Mouse (Mus musculus) granulocyte monocyte progenitor cell, adult 5-6 weeks (primary cell): ENCODE data around the gene Ceacam15. TPM values are rescaled to one million over a fixed set of nuclear protein-coding genes. Genes with fewer than 3 reads are reported as not detected.

Experiments used
- ATAC-seq: replicated peaks from 2 replicates; pipeline ENCODE4 v1.8.0; 2016; ENCODE audit warnings: mild to moderate bottlenecking, moderate TSS enrichment, inconsistent platforms; ENCODE audit not compliant: poor library complexity, severe bottlenecking
- total RNA-seq, 2 experiments: library from RNA; stranded (forward) in 1 of 2; stranded (reverse) in 1 of 2; fragments of 200-712, 200-1000 nt in 1 of 2; fragments of >200 nt in 1 of 2; fragmentation: Nextera tagmentation in 1 of 2; gene quantifications; 2 replicates each; pipeline ENCODE4 v1.2.3; 2014 to 2017

Ceacam15 gene
- total RNA-seq, 2 experiments from 2014 or later: not detected

GRCm38 (mm10) chr7:16631932-16632331, 43.6 kb downstream of the Ceacam15 start:
- no peak for ATAC-seq

DNA sequence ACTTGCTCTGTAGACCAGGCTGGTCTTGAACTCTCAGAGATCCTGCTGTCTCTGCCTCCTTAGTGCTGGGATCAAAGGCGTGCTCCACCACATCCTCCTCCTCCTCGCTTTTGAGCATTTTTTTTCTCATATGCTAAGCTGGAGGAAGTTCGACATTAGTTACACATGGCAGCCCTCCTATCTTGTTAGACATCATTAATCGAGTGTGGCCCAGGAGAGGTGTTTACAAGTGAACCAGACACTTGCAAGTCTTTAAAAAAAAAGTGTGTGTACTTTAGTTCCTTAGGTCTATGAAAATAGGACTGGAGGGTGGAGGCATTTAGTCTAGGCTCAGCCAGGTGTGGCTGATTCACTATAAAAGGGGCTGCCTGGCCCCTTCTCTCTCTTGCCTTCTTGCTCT, 44.5 kb downstream of the Ceacam15 start:
- no peak for ATAC-seq

- peak; percentile 47 for ATAC-seq
These were observed 45.8 kb downstream of the Ceacam15 start for GRCm38 (mm10) chr7:16629598-16630296.

- ATAC-seq: peak; percentile 92
These were observed 47.3 kb downstream of the Ceacam15 start for GRCm38 (mm10) chr7:16628096-16628771.

GRCm38 (mm10) chr7:16623687-16624086, 51.8 kb downstream of the Ceacam15 start:
- ATAC-seq: peak; percentile 42; the same call in 1 of the 2 replicates

GRCm38 (mm10) chr7:16623131-16623530, 52.4 kb downstream of the Ceacam15 start:
- no peak for ATAC-seq

Other genes starting within 250 kb of the Ceacam15 start
- gene Tmem160, start 222.9 kb downstream of the Ceacam15 start, total RNA-seq (2014; fragmentation: Nextera tagmentation): 27.5 and 71.6 TPM in 2 replicates
- gene Tmem160, start 222.9 kb downstream of the Ceacam15 start, total RNA-seq (2017): 17.2 and 26.2 TPM in 2 replicates
- not detected in 2 replicates for gene Npas1, start 198.0 kb downstream of the Ceacam15 start, total RNA-seq (2014; fragmentation: Nextera tagmentation)
- gene Npas1, start 198.0 kb downstream of the Ceacam15 start, total RNA-seq (2017): not detected in 2 replicates
- gene Arhgap35, start 60.7 kb downstream of the Ceacam15 start, total RNA-seq (2014; fragmentation: Nextera tagmentation): 7.6 and 10.9 TPM in 2 replicates
- gene Arhgap35, start 60.7 kb downstream of the Ceacam15 start, total RNA-seq (2017): 6.6 and 7.6 TPM in 2 replicates
- gene Ceacam9, start 46.2 kb upstream of the Ceacam15 start, total RNA-seq (2014; fragmentation: Nextera tagmentation): not detected in 2 replicates
- gene Ceacam9, start 46.2 kb upstream of the Ceacam15 start, total RNA-seq (2017): not detected in 2 replicates
- gene Ap2s1, start 62.7 kb upstream of the Ceacam15 start, total RNA-seq (2014; fragmentation: Nextera tagmentation): 141 and 168 TPM in 2 replicates
- 102 and 128 TPM in 2 replicates for gene Ap2s1, start 62.7 kb upstream of the Ceacam15 start, total RNA-seq (2017)
- gene Slc1a5, start 105.6 kb upstream of the Ceacam15 start, total RNA-seq (2014; fragmentation: Nextera tagmentation): 110 and 118 TPM in 2 replicates
- gene Slc1a5, start 105.6 kb upstream of the Ceacam15 start, total RNA-seq (2017): 46.4 and 47.2 TPM in 2 replicates
- 36.8 and 50.4 TPM in 2 replicates for gene Strn4, start 140.2 kb upstream of the Ceacam15 start, total RNA-seq (2014; fragmentation: Nextera tagmentation)
- 47.0 and 63.5 TPM in 2 replicates for gene Strn4, start 140.2 kb upstream of the Ceacam15 start, total RNA-seq (2017)
- 8.1 and 10.5 TPM in 2 replicates for gene Fkrp, start 141.0 kb upstream of the Ceacam15 start, total RNA-seq (2014; fragmentation: Nextera tagmentation)
- 9.3 and 11.0 TPM in 2 replicates for gene Fkrp, start 141.0 kb upstream of the Ceacam15 start, total RNA-seq (2017)
- 9.6 and 14.6 TPM in 2 replicates for gene Prkd2, start 167.2 kb upstream of the Ceacam15 start, total RNA-seq (2014; fragmentation: Nextera tagmentation)
- gene Prkd2, start 167.2 kb upstream of the Ceacam15 start, total RNA-seq (2017): 3.4 and 11.9 TPM in 2 replicates
- gene Dact3, start 199.6 kb upstream of the Ceacam15 start, total RNA-seq (2014; fragmentation: Nextera tagmentation): not detected in 2 replicates
- gene Dact3, start 199.6 kb upstream of the Ceacam15 start, total RNA-seq (2017): 0.31 and 0.69 TPM in 2 replicates
- not detected in 2 replicates for gene Gng8, start 216.1 kb upstream of the Ceacam15 start, total RNA-seq (2014; fragmentation: Nextera tagmentation)
- 0.26 and 0.62 TPM in 2 replicates for gene Gng8, start 216.1 kb upstream of the Ceacam15 start, total RNA-seq (2017)
- gene Ptgir, start 230.8 kb upstream of the Ceacam15 start, total RNA-seq (2014; fragmentation: Nextera tagmentation): 1.1 and 1.2 TPM in 2 replicates
- gene Ptgir, start 230.8 kb upstream of the Ceacam15 start, total RNA-seq (2017): 2.2 and 2.6 TPM in 2 replicates
- 188 and 246 TPM in 2 replicates for gene Calm3, start 248.4 kb upstream of the Ceacam15 start, total RNA-seq (2014; fragmentation: Nextera tagmentation)
- 463 and 465 TPM in 2 replicates for gene Calm3, start 248.4 kb upstream of the Ceacam15 start, total RNA-seq (2017)